Mouse (Mus musculus) olfactory bulb, adult 2 months (tissue): ENCODE results near the gene Emsy.

ENCODE experiments used
- CTCF ChIP-seq: fragments of 200-500 bp; IDR thresholded peaks from 2 replicates; pipeline ENCODE4 v1.5.1; 2012; ENCODE audit warnings: low read depth, mild to moderate bottlenecking, low read length, moderate library complexity; ENCODE audit not compliant: insufficient read depth
- POLR2A ChIP-seq: fragments of 200-500 bp; IDR thresholded peaks from 2 replicates; pipeline ENCODE4 v1.6.1; 2012; ENCODE audit warnings: mild to moderate bottlenecking, low read depth, low read length, moderate library complexity; ENCODE audit not compliant: insufficient read depth

- no peak for TF ChIP-seq POLR2A
- TF ChIP-seq CTCF = no peak
Observed at GRCm38 (mm10) chr7:98570824-98571505, 85.6 kb downstream of the Emsy start.
